Mouse (Mus musculus) hindbrain, embryonic 13.5 days (tissue): ENCODE data around the gene Ghrh. TPM values are rescaled to one million over a fixed set of nuclear protein-coding genes. Genes with fewer than 3 reads are reported as not detected.

Source experiments
- ATAC-seq: fragments of 200-750 bp; cut with Nextera tagmentation; 2 replicates; pipeline ENCODE4 v1.8.0; 2017; ENCODE audit warnings: moderate TSS enrichment; ENCODE audit not compliant: low FRiP score
- H3K27ac ChIP-seq: fragments of 300-500 bp; sonication (generic); 2 replicates; pipeline ENCODE4 v1.5.1; 2015; ENCODE audit warnings: inconsistent platforms, mild to moderate bottlenecking, moderate library complexity
- H3K27me3 ChIP-seq: fragments of 300-500 bp; sonication (generic); 2 replicates; pipeline ENCODE4 v1.6.1; 2015; ENCODE audit warnings: mild to moderate bottlenecking, inconsistent platforms
- H3K36me3 ChIP-seq: fragments of 300-500 bp; sonication (generic); 2 replicates; pipeline ENCODE4 v1.6.1; 2015; ENCODE audit warnings: mild to moderate bottlenecking, inconsistent platforms
- H3K4me1 ChIP-seq: fragments of 300-500 bp; sonication (generic); replicated peaks from 2 replicates; pipeline ENCODE4 v1.6.1; 2015; ENCODE audit warnings: inconsistent platforms
- H3K4me2 ChIP-seq: fragments of 300-500 bp; sonication (generic); 2 replicates; pipeline ENCODE4 v1.6.1; 2015; ENCODE audit warnings: inconsistent platforms, mild to moderate bottlenecking, moderate library complexity
- H3K4me3 ChIP-seq: fragments of 300-500 bp; sonication (generic); 2 replicates; pipeline ENCODE4 v1.5.1; 2015; ENCODE audit warnings: mild to moderate bottlenecking, inconsistent platforms
- H3K9ac ChIP-seq: fragments of 300-500 bp; sonication (generic); 2 replicates; pipeline ENCODE4 v1.6.1; 2015; ENCODE audit warnings: mild to moderate bottlenecking, inconsistent platforms
- H3K9me3 ChIP-seq: fragments of 300-500 bp; sonication (generic); 2 replicates; pipeline ENCODE4 v1.6.1; 2016; ENCODE audit warnings: inconsistent platforms
- WGBS: fragments of 180-500 bp; shearing (Covaris S2); methylation state at CpG from one replicate; pipeline ENCODE4 v1.1.7; 2015; 5-methylcytosine and 5-hydroxymethylcytosine counted together
- polyA plus RNA-seq: library from polyadenylated mRNA; unstranded; fragments of >200 nt; fragmentation: Nextera tagmentation; extraction: Ambion mirVana; gene quantifications from 2 replicates; pipeline ENCODE4 v1.2.1, GENCODE M21; 2015

The Ghrh gene
- polyA plus RNA-seq, 1 experiment from 2014 or later: 0.48 TPM

- Histone ChIP-seq H3K9me3 (no peaks in the 10 kb centered on the region), H3K4me2 (no peak overlapping the region), H3K27ac (peak overlapping the region; percentile 44; the same call in 1 of the 2 replicates), H3K36me3 (peaks cover 89% of the 10 kb centered on the region), H3K4me1 (peaks cover 45% of the 10 kb centered on the region), H3K9ac (no peak overlapping the region), H3K4me3 (no peak overlapping the region), H3K27me3 (no peaks in the 10 kb centered on the region)
- 86% methylated on average over 14 of the region's 14 CpGs for WGBS
- ATAC-seq: no peak
Measured at GRCm38 (mm10) chr2:157316358-157316933, 30.9 kb downstream of the Ghrh start.

- H3K9ac ChIP-seq: no peak overlapping the region
- 0 out of 2 replicates have a peak overlapping the region, but pooled peaks have one; percentile 44 for H3K27ac ChIP-seq
- ATAC-seq: no peak
- H3K4me3 ChIP-seq: no peak overlapping the region
- no peaks in the 10 kb centered on the region for H3K27me3 ChIP-seq
- WGBS: 92% methylated on average over 6 of the region's 6 CpGs
- no peaks in the 10 kb centered on the region for H3K9me3 ChIP-seq
- H3K4me2 ChIP-seq: no peak overlapping the region
- H3K4me1 ChIP-seq: peaks cover 37% of the 10 kb centered on the region
- peaks cover 89% of the 10 kb centered on the region for H3K36me3 ChIP-seq
Measured at GRCm38 (mm10) chr2:157315486-157315885, 31.8 kb downstream of the Ghrh start.

- H3K4me2 ChIP-seq: no peak overlapping the region
- no peak overlapping the region; the same call in 1 of the 2 replicates for H3K9ac ChIP-seq
- H3K27ac ChIP-seq: peak overlapping the region; percentile 85
- peaks cover 32% of the 10 kb centered on the region for H3K4me1 ChIP-seq
- no peak for ATAC-seq
- H3K27me3 ChIP-seq: no peaks in the 10 kb centered on the region
- no peak overlapping the region for H3K4me3 ChIP-seq
- peaks cover 92% of the 10 kb centered on the region for H3K36me3 ChIP-seq
- H3K9me3 ChIP-seq: no peaks in the 10 kb centered on the region
- WGBS: 72% methylated on average over 7 of the region's 7 CpGs
Measured at GRCm38 (mm10) chr2:157314310-157314709, 33.0 kb downstream of the Ghrh start.

GRCm38 (mm10) chr2:157313718-157314117, 33.6 kb downstream of the Ghrh start:
- 71% methylated on average over 3 of the region's 3 CpGs for WGBS
- no peaks in the 10 kb centered on the region for H3K27me3 ChIP-seq
- 0 out of 2 replicates have a peak overlapping the region, but pooled peaks have one; percentile 29 for H3K9ac ChIP-seq
- peaks cover 32% of the 10 kb centered on the region for H3K4me1 ChIP-seq
- no peaks in the 10 kb centered on the region for H3K9me3 ChIP-seq
- H3K36me3 ChIP-seq: peaks cover 97% of the 10 kb centered on the region
- H3K4me3 ChIP-seq: no peak overlapping the region
- ATAC-seq: peak; percentile 74; the same call in 1 of the 2 replicates
- no peak overlapping the region for H3K4me2 ChIP-seq
- peak overlapping the region; percentile 85 for H3K27ac ChIP-seq

GRCm38 (mm10) chr2:157310963-157311637, 36.2 kb downstream of the Ghrh start:
- H3K4me2 ChIP-seq: no peak overlapping the region
- peaks cover 85% of the 10 kb centered on the region for H3K36me3 ChIP-seq
- no peaks in the 10 kb centered on the region for H3K9me3 ChIP-seq
- H3K4me1 ChIP-seq: peaks cover 25% of the 10 kb centered on the region
- whole genome bisulfite sequencing: 83% methylated on average over 6 of the region's 6 CpGs
- no peaks in the 10 kb centered on the region for H3K27me3 ChIP-seq
- ATAC-seq: no peak
- H3K9ac ChIP-seq: no peak overlapping the region
- no peak overlapping the region for H3K4me3 ChIP-seq
- peak overlapping the region; percentile 18; the same call in 1 of the 2 replicates for H3K27ac ChIP-seq

- Histone ChIP-seq H3K4me2 (no peak overlapping the region), H3K4me3 (no peak overlapping the region), H3K36me3 (peaks cover 70% of the 10 kb centered on the region), H3K4me1 (peaks cover 24% of the 10 kb centered on the region), H3K9me3 (no peaks in the 10 kb centered on the region), H3K27me3 (no peaks in the 10 kb centered on the region), H3K9ac (no peak overlapping the region), H3K27ac (no peak overlapping the region)
- no peak for ATAC-seq
- 95% methylated on average over 8 of the region's 8 CpGs for WGBS
Measured at GRCm38 (mm10) chr2:157309611-157310010, 37.7 kb downstream of the Ghrh start.

GRCm38 (mm10) chr2:157308273-157308917, 38.9 kb downstream of the Ghrh start:
- WGBS: 93% methylated on average over 2 of the region's 2 CpGs
- Histone ChIP-seq H3K9ac (no peak overlapping the region), H3K27ac (no peak overlapping the region; the same call in 1 of the 2 replicates), H3K4me3 (no peak overlapping the region), H3K9me3 (no peaks in the 10 kb centered on the region), H3K4me2 (no peak overlapping the region), H3K27me3 (no peaks in the 10 kb centered on the region), H3K36me3 (peaks cover 70% of the 10 kb centered on the region), H3K4me1 (peaks cover 12% of the 10 kb centered on the region)
- ATAC-seq: no peak

- no peak overlapping the region for H3K4me2 ChIP-seq
- peaks cover 70% of the 10 kb centered on the region for H3K36me3 ChIP-seq
- H3K9me3 ChIP-seq: no peaks in the 10 kb centered on the region
- no peaks in the 10 kb centered on the region for H3K27me3 ChIP-seq
- no peak overlapping the region for H3K9ac ChIP-seq
- ATAC-seq: no peak
- H3K4me1 ChIP-seq: peaks cover 7% of the 10 kb centered on the region; the same call in 1 of the 2 replicates
- 80% methylated on average over 4 of the region's 4 CpGs for WGBS
- H3K4me3 ChIP-seq: no peak overlapping the region
- H3K27ac ChIP-seq: peak overlapping the region; percentile 40
Measured at GRCm38 (mm10) chr2:157307715-157308265, 39.5 kb downstream of the Ghrh start.

- WGBS: 85% methylated on average over 7 of the region's 7 CpGs
Measured at GRCm38 (mm10) chr2:157306091-157307032, 40.9 kb downstream of the Ghrh start.

GRCm38 (mm10) chr2:157303096-157303495, 44.2 kb downstream of the Ghrh start:
- Histone ChIP-seq H3K4me3 (no peak overlapping the region), H3K27ac (peak overlapping the region; percentile 48; the same call in 1 of the 2 replicates), H3K27me3 (no peaks in the 10 kb centered on the region), H3K9ac (no peak overlapping the region), H3K4me1 (peaks cover 7% of the 10 kb centered on the region; the same call in 1 of the 2 replicates), H3K4me2 (no peak overlapping the region), H3K36me3 (peaks cover 68% of the 10 kb centered on the region), H3K9me3 (no peaks in the 10 kb centered on the region)
- 59% methylated on average over 9 of the region's 9 CpGs for WGBS
- no peak for ATAC-seq

More at GRCm38 (mm10) chr2:157306091-157307032, 40.9 kb downstream of the Ghrh start:
- H3K4me3 ChIP-seq: no peak overlapping the region
- no peak for ATAC-seq
- no peaks in the 10 kb centered on the region for H3K9me3 ChIP-seq
- peaks cover 7% of the 10 kb centered on the region; the same call in 1 of the 2 replicates for H3K4me1 ChIP-seq
- H3K4me2 ChIP-seq: no peak overlapping the region
- H3K27ac ChIP-seq: peak overlapping the region; percentile 52; the same call in 1 of the 2 replicates
- no peak overlapping the region for H3K9ac ChIP-seq
- peaks cover 67% of the 10 kb centered on the region for H3K36me3 ChIP-seq
- H3K27me3 ChIP-seq: no peaks in the 10 kb centered on the region

- no peak overlapping the region for H3K9ac ChIP-seq
- H3K9me3 ChIP-seq: no peaks in the 10 kb centered on the region
- no peak overlapping the region; the same call in 1 of the 2 replicates for H3K27ac ChIP-seq
- peaks cover 87% of the 10 kb centered on the region for H3K36me3 ChIP-seq
- H3K4me3 ChIP-seq: no peak overlapping the region
- WGBS: 94% methylated on average over 6 of the region's 6 CpGs
- no peaks in the 10 kb centered on the region for H3K27me3 ChIP-seq
- no peak overlapping the region for H3K4me2 ChIP-seq
- ATAC-seq: no peak
- no peaks in the 10 kb centered on the region for H3K4me1 ChIP-seq
Measured at GRCm38 (mm10) chr2:157300051-157300450, 47.3 kb downstream of the Ghrh start.
